Mouse (Mus musculus) adrenal gland, adult 2 months (tissue): Measurements from ENCODE around the gene Fubp3. TPM values are rescaled to one million over a fixed set of nuclear protein-coding genes. Genes with fewer than 3 reads are reported as not detected.
A peak's percentile ranks its signal among the peaks of the same experiment; 100 is the strongest.
"Not testable (repeated sequence)": the region's sequence is repeated elsewhere in the genome, so short reads cannot be mapped to it uniquely, and the experiment has no call there.

Experiments used
- DNase-seq: peaks from one replicate; pipeline ENCODE4 v3.0.0; 2021
- long read RNA-seq: library from polyadenylated mRNA; stranded (forward); transcript quantifications from one replicate; pipeline ENCODE4 v2.0.0, GENCODE M21; 2021
- polyA plus RNA-seq: library from polyadenylated mRNA; depleted of rRNA; stranded (reverse); fragments of >200 nt; gene quantifications from 2 replicates; pipeline ENCODE4 v1.2.3, GENCODE M21; 2012; rRNA removed
- total RNA-seq, 2 experiments: library from RNA; stranded (reverse); gene quantifications; 2 replicates each; pipeline ENCODE4 v1.2.3; 2021

Fubp3 gene
- total RNA-seq (10 to 100 TPM; 43.9 to 55.6 TPM), polyA plus RNA-seq (46.0 and 67.3 TPM in 2 replicates)
- long read RNA-seq, transcript Fubp3-202 (19 exons, 3,268 nt) = major isoform, 11 of 40 reads
- long read RNA-seq, partial matches to known transcripts = 17 of 40 reads
- long read RNA-seq, other reads (novel, unspliced or antisense) = 9 of 40 reads

DNA sequence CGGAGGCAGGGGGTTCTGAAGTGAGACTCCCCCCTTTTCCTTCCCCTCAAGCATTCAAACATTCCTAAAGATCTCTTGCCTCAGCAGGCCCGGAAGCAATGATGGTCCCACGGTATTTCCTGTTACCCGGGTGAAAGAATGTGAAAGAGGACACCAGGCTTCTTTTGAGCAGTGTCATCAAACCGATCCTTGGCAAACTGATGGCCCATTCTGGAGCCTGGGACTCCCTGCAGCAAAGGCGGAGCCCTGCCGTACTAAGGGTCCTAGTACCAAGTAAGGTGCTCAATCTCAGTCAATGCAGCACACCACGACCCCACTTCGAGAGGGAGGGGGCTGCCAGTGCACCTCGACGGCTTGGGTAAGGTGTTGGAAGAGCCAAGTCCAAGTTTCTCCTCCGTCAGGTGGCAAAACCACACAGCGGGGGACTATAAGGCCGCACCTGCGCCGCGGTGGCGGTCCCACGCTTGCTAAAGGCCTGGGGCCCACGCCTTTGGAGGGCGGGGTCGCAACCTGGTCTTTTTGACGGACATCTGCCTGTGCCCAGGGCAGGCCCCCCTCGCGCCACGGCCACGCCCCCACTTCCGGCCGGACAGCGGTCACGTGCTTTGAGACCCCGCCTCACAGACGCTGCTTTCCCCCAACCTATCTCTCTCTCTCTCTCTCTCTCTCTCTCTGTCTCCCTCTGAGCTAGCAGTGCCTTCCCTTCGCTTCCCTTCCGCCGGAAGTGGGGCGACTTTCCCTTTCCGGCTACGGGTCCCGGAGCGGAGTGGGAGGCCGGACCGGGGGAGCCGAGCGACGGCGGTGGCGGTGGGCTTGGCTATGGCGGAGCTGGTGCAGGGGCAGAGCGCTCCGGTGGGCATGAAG lies at the start of gene Fubp3:
Gene Fubp3 (plus strand): TSS at position 601 of the 864 bp plus-strand sequence.
- peak; percentile 97 for DNase-seq

DNA sequence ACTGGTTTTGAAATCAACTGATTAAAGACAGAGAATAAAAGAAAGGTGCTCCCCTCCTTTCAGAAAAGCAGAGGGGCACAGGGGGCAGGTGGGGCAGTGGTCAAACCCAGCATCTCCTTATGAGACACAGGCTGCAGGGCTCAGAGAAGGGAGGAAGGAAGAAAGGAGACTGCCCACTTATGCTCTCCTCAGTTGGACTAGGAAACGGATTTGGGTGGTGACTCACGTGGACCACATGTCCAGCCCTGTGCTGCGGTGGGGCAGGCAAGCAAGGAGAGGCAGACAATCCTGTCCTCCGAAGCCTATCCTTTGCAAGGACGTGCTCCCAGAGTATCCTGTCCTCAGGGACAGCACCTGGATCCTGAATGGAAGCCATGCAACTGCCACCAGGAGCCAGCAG lies 47.8 kb upstream of the Fubp3 start:
- peak; percentile 73 for DNase-seq

- DNase-seq = no peak
Observed at GRCm38 (mm10) chr2:31525778-31526177, 46.7 kb upstream of the Fubp3 start.

DNA sequence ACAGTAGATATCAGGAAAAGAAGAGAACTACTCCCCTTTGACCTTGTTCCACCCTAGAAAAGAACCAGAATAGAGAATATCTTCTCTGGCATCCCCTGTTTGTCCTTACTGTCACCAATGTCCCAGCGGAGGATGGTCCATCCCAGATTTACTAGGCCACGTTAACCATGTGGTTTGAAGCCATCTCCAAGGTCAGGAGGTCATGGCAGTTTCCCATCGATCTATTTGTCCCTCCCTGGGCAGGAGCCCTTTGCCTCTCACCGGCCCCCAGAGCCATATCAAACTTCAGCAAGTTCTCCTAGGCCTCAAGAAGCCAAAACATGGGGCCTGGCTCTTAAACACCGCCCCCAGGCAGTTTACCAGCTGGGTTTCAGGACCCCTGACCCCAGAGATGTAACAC lies 42.2 kb upstream of the Fubp3 start:
- DNase-seq = no peak

DNA sequence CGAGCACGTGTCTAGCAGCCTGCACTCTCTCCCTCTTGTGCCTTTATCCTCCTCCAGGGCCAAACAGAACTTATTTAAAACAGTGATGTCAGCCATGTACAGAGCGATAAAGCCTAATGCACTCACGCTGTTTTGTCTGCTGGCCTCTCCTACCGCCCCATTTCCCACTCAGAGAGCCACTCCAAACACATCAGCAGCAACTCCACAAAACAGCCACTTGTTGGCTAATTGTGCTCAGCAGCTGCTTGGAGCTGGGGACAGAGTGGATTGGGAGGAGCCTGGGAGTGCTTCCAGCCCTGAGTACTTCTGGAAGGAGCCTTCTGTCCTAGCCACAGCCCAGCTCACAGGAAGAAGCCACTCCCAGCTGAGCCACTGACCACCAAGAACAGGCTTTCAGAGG lies 35.4 kb upstream of the Fubp3 start:
- no peak for DNase-seq

- DNase-seq = no peak
Observed at GRCm38 (mm10) chr2:31538745-31539144, 33.7 kb upstream of the Fubp3 start.

GRCm38 (mm10) chr2:31541581-31541980 lies 30.9 kb upstream of the Fubp3 start:
- no peak for DNase-seq

- DNase-seq = no peak
Observed at GRCm38 (mm10) chr2:31547726-31548125, 24.7 kb upstream of the Fubp3 start.

- no peak for DNase-seq
Observed at GRCm38 (mm10) chr2:31550503-31550902, 21.9 kb upstream of the Fubp3 start.

- not testable (repeated sequence) for DNase-seq
Observed at GRCm38 (mm10) chr2:31551351-31551750, 21.1 kb upstream of the Fubp3 start.

- DNase-seq = no peak
Observed at GRCm38 (mm10) chr2:31551971-31552370, 20.5 kb upstream of the Fubp3 start.

DNA sequence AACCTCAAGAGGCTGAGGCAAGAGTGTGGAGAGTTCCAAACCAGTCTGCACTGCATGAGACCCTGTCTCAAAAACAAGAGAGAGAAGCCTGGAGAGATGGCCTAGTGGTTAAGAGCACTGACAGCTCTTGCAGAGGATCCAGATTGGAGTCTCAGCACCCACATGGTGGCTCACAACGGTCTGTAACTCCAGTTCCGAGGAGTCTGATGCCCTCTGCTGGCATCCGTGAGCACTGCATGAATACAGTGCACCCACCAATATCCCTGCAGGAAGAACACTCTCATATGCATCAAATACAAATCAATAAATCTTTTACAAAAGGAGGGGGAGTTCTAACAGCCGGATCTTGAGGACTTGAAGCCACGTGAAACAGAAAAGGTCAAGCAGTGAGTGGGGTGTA lies 17.8 kb upstream of the Fubp3 start:
- no peak for DNase-seq

- peak; percentile 27 for DNase-seq
Observed at GRCm38 (mm10) chr2:31572915-31573635, 624 bp downstream of the Fubp3 start.

GRCm38 (mm10) chr2:31581617-31582016 lies 9.2 kb downstream of the Fubp3 start:
- no peak for DNase-seq

DNA sequence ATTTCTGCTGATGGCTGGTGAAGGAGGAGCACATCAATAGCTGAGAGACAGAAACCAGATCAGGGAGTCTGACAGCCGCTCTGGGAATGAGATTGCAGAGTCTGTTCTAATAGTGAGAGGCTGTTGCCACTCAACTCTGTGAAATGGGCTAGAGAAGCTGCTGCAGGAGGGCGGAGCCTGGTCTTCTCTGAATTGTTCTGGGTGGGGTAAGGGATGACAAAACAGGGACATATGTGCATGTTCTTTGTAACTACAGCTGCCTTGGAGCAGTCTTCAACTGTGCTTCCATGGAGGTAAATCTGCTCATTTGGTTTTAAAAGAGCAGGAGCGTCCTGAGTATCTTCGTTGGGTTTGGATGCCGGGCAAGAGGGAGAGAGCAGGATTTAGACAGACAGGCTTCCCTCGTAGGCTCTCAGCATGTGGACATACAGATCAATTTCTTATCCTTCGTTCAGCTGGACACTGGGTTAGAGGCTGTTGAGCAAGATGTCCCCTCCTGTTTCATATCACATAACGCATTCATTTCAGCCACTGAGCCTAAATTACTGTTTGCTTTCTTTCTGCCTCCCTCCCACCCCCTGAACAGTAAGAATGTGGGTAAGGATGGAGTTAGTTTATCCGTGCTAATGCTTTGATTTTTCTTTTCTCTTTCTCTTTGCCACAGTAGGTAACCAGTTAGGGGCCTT lies 19.5 kb downstream of the Fubp3 start:
- no peak for DNase-seq

GRCm38 (mm10) chr2:31607555-31607954 lies 35.1 kb downstream of the Fubp3 start:
- no peak for DNase-seq

- DNase-seq = no peak
Observed at GRCm38 (mm10) chr2:31609859-31610261, 37.4 kb downstream of the Fubp3 start.

- DNase-seq = no peak
Observed at GRCm38 (mm10) chr2:31610922-31611321, 38.5 kb downstream of the Fubp3 start.

- no peak for DNase-seq
Observed at GRCm38 (mm10) chr2:31611400-31611799, 38.9 kb downstream of the Fubp3 start.

- DNase-seq = no peak
Observed at GRCm38 (mm10) chr2:31612627-31613026, 40.2 kb downstream of the Fubp3 start.

DNA sequence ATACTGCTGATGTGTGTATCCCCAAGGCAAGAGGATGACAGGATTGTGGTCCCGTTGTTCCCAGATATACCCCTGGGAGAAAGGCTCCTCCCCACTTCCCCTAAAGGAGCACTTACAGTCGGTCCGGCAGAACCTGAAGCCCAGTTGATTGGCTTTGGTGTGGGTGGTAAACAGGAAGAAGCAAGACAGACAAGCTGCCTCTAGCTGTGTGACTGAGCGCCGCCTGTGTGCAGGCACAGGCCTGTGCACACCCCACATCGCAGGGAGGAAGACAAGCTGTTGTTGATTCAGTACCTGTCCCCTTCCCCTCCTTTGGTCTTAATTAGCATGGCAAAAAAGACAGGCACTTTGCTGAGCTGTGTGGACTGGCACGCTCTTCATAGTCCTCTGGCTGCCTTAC lies 41.3 kb downstream of the Fubp3 start:
- DNase-seq = no peak

GRCm38 (mm10) chr2:31618484-31619161 lies 46.2 kb downstream of the Fubp3 start:
- DNase-seq = no peak
